Mouse (Mus musculus): Measurements from ENCODE around the gene Prkn.

DNA sequence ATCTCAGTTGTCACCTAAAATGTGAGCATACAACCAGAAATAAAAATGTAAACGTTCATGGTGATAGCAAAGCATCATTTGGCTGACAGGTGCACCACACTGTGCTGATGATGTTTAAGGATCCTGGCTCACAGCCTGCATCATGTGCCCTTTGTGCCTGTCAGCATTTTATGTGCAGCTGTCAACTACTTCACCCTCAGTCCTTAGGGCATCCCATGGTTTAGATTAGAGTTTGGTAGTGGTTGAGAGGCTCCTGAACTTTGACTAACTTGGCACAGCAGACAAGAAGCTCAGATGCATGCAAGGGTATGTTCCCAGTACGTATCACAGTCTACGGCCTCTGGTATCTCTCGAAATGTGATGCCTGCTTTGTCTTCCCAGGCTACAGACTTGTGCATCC, 803.8 kb downstream of the Prkn start:
- TF ChIP-seq CTCF (IDR thresholded peaks at IDR 0.05) (no peak), EP300 (IDR thresholded peaks at IDR 0.05) (no peak)

Measured in lung, postnatal 0 days (tissue).